Mouse (Mus musculus) layer of hippocampus, postnatal 25 days (tissue): ENCODE data around the gene Meis1. TPM values are rescaled to one million over a fixed set of nuclear protein-coding genes. Genes with fewer than 3 reads are reported as not detected.
A peak's percentile ranks its signal among the peaks of the same experiment; 100 is the strongest.

Source experiments
- DNase-seq, 2 experiments: peaks; one replicate each; pipeline ENCODE4 v3.0.0; 2022; ENCODE audit warnings: mixed read lengths in 2 of 2, low spot score in 1 of 2; ENCODE audit errors: extremely low spot score in 1 of 2
- total RNA-seq, 2 experiments: library from RNA; stranded (reverse); gene quantifications; 2 replicates each; pipeline ENCODE4 v1.2.3; 2021

The Meis1 gene
- total RNA-seq, 2 experiments from 2014 or later = 2.1 to 2.9 TPM

DNA sequence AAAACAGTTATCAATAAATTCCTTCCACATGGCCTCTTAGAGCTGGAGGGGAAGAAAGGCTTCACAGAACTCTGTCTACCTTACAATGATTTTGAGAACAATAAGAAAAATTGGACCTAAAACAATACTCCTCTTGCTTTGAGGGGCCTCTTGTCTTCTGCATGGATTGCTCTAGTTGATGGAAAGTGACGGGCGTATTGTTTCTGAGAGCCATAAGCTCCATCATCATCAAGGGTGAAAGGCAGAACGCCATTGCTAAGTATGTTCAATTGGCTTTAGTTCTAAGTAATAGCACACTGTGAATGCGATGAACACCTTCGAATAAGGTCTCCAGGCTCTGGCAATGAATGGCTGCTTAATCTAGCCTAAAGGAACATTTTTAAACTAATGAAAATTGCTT, 136.5 kb downstream of the Meis1 start:
- no peak for DNase-seq

DNA sequence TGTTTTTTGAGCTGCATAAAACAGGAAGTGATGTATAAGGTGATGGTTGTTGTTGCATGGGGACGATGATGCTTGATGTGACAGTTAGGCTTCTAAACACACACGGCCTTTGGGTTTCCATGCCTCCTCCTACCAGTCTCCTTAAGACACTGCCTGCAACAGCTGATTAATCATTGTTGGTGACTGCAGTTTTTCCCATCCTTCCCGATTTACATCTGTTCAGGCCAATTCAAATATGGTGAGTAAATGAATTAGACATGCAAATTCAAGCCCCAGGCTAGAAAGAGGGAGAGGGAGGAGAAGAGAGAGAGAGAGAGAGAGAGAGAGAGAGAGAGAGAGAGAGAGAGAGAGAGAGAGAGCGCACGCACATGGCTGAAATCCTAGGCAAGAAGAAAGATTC, 138.0 kb downstream of the Meis1 start:
- DNase-seq = no peak

- DNase-seq = no peak
Measured at GRCm38 (mm10) chr11:18879456-18879818, 139.3 kb downstream of the Meis1 start.

- no peak for DNase-seq
Measured at GRCm38 (mm10) chr11:18878748-18879455, 139.9 kb downstream of the Meis1 start.

- DNase-seq = no peak
Measured at GRCm38 (mm10) chr11:18878016-18878415, 140.8 kb downstream of the Meis1 start.

GRCm38 (mm10) chr11:18877626-18878011, 141.2 kb downstream of the Meis1 start:
- peak; percentile 20 to 36 for DNase-seq

GRCm38 (mm10) chr11:18876886-18877625, 141.7 kb downstream of the Meis1 start:
- peak in 1 of 2 experiments; percentile 17 for DNase-seq

DNA sequence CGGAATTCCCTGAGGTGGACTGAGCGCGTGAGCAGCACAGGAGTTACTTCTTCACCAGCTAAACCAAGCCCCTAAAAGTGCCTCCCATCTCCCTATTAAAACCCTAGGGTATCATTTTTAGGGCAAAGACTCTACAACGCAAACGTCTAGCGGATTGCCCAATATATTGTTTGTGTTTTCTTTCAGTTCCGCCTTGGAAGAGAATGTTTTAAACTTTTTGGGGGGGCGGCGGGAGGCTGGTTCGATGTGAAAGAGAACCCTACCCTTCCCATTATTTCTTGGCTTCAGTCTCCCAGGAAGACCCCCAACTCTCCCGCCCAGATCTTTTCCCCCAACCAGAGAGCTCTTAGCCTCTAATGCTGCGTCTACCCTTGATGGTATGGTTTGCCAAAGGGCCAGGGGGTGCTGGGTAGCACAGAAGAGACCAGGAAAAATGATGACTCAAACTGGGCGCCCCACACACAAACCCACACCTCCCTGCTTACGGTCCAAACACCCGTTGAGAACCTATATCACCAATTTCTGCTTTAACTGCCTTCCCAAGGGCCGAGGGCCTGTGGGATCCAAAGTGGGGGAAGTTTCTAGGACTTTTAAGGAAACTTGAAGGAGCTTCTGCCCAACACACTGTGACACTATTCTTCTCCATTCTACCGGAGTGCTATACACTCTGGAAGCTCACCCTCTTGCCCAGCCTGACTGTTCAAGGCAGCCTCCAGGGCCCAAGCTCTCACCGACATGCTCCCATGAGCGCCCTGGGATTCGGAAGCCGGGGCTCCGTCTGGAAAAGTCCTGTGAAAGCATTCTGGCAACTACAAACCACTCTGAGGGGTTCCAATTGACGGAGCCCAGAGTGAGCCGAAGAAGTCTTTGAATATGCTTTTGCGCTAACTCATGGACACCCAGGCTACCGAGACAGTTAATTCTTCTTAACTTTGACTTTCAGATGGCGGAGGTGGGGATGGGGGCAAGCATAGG, 142.6 kb downstream of the Meis1 start:
- DNase-seq = peak in 1 of 2 experiments; percentile 9

DNA sequence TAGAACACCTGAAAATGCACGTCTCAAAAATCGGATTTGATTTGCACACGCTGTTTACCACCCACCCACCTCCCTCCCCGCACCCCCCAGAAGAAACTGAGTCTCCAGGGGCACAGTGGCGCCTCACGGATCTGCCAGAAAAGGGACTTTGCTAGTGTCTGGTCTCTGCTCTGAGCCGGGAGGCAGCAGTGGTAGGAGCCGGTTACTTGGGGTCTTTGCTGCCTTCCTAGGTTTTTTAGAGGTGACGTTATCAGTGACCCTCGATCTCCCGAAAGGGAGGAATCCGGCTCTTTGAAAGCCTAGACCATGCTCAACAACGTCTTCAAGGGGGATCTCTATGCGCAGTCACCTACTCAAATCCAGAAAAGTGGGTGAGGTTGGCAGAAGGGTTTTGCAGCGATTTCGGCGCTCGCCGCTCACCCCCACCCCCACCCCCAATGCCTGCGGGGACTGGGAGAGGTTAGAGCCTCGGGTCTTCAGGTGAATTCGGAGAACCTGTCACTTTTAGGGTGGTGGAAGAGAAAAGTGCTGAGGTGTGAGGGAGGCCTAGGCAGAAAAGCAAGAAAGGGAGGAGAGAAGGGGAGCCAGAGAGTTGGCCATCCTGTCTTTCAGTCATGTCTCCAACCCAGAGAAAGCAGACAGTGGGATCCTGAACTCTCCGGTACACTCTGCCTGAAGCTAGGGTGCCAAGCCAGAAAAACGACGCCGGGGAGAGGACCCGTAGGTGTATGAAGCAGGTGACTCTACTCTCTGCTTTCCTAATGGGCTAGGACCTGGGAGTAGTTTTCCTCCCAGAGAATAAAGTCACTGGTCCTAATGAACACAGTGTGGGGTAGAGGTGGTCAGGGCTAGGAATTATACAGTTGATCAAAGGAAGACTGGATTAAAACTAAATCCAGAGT, 143.5 kb downstream of the Meis1 start:
- DNase-seq = peak in 1 of 2 experiments; percentile 6

- DNase-seq = peak in 1 of 2 experiments; percentile 7
Measured at GRCm38 (mm10) chr11:18874278-18875000, 144.3 kb downstream of the Meis1 start.

- no peak for DNase-seq
Measured at GRCm38 (mm10) chr11:18873451-18874277, 145.1 kb downstream of the Meis1 start.

DNA sequence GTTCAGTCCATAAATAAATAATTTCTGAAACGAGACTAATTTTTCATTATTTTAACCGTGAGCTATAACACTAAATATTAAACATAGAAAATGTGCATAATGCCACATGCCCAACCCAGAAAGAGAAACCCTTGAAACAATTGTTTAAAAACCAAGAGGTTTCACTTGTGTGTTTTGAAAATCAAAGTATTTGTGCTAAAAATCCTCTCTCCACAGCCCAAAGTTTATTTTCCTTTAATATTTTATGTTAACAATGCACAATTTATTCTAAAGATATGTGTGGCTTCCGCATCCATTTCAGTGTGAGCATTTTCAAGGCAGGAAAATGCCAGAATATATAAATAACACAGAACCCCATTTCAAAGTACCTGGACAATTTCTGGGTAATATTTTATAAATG, 146.0 kb downstream of the Meis1 start:
- DNase-seq = no peak

GRCm38 (mm10) chr11:18872118-18872751, 146.6 kb downstream of the Meis1 start:
- no peak for DNase-seq

- DNase-seq = no peak
Measured at GRCm38 (mm10) chr11:18871170-18872081, 147.4 kb downstream of the Meis1 start.

GRCm38 (mm10) chr11:18870121-18870931, 148.5 kb downstream of the Meis1 start:
- DNase-seq = no peak

DNA sequence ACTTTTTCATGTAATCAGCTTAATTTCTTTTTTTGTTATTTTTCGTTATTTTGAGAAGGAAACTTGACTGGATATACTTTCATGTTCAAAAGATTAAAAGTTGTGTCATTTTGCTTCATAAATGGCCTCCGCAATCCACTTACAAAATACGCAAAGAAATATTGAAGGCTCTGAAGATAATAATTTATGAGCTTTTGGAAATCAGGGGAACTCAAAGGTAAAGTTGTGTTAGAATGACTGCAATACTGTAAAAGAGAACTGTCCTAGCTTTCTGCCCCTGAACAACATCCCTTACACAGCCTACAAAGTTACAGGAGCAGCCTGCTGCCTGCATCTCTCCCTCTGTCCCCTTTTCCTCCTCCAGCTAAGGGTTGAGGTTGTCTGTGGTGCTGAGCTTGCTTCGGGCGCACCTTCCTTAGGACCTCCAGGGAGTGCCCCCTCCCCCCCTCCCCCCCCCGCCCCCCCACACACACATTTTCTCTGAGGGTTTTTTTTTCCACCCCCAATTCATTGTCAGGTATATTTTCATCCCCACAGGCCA, 149.3 kb downstream of the Meis1 start:
- DNase-seq = no peak
